Mouse (Mus musculus): Measurements from ENCODE around the gene Kcnma1. TPM values are rescaled to one million over a fixed set of nuclear protein-coding genes. Genes with fewer than 3 reads are reported as not detected.

Gene Kcnma1
- total RNA-seq, 2 experiments from 2014 or later, result 131 to 138 TPM

DNA sequence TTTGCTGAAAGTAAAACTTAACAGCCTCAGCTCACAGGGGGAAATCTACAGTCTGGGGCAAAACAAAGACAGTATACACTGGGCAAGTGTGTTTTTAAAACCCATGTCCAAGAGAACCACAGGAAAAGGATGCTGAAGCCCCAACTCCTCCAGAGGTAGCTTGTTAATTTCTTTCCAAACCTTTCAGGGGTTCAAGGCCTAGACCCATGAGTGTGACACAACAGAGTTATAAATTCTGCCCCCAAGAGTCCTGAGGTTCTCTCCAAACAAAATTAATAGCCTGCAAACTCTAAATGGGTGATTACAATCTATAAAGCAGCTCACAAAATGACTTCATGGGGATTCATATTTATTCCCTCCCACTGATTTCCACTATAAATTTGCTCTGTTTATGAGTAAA lies 310.0 kb downstream of the Kcnma1 start:
- no peak for DNase-seq (ENCODE audit: low spot score in 2 of 2)

DNA sequence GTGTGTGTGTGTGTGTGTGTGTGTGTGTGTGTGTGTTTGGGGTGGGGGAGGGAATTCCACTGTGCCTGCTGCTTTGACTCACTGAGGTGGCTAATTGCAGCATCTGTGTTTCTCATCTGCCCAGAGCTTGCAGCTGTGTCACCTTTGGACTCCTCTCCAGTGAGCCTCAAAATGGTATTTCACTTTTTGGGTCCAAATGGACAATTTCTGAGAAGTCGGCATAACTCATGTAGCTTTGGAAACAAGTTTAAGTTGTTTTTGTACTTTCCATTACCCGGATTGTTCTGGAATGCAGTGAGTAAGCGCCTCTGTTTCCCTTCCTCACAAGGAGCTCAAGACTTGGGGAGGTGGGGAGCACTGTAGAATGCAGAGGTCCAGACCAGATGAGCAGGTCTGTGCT lies 317.9 kb downstream of the Kcnma1 start:
- DNase-seq (ENCODE audit: low spot score in 2 of 2), result no peak

DNA sequence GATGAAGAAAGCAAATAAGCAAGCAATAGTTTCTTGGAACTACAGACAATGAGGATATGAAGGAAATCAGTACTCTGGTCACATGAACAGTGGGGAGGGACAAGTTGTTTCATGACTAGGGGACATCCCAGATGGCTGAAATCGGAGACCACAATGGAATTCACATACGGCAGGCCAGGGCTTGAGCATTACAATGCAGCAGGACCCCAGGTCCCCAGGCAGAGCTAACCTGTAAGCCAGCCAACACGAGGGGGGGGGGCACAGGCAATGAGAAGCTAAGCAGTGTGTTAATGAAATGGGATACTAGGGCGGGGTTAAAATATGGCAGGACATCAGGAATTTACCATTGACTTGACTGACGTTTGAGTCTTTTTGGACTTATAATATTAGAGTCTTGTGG lies 324.6 kb downstream of the Kcnma1 start:
- no peak for DNase-seq (ENCODE audit: low spot score in 2 of 2)

DNA sequence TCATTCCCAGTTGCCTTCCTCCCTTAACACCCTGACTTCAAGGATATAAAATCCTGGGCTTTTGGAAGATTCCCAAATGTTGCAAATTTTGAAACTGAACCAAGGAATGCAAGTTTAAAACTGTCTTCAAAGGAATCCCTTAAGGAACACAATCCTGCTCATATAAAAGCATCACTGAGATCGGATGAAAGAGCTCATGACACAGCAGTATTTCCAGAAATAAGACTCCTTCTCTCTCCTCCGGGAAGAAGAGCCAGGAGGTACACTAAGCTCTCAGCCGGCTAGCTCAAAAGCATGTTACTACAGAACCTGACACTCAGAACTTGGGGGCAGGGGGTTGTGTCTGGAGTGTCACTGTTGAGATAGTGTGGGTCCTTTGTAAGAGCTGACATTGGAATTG lies 325.8 kb downstream of the Kcnma1 start:
- no peak for DNase-seq (ENCODE audit: low spot score in 2 of 2)

DNA sequence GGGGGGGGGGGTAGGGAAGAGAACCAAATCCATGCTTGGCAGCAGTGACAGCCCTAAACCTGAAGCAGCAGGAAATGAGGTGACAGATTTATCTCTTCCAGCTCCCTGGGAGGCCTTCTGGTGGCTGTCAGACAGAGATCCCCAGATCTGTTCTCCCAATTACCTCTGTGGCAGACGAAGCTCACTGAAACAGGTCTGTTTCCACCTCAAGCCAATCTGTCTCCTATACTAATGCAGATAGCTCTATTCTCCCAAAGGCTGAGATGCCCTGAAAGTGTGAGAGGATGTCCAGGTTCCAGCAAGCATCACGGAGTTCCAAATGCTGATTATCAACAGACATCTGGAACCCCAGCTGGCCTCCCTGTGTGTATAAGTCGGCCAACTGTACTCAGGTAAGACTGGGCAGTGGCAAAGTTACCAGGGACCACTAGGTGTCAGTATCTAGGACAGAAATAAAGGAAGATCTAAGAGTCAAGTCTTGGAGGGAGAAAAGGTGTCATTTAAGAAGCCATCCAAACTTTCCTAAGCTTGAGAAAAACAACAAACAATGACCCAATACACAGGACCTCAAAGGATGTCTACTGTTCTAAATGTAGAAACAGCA lies 329.7 kb downstream of the Kcnma1 start:
- DNase-seq (ENCODE audit: low spot score in 2 of 2), result no peak

DNA sequence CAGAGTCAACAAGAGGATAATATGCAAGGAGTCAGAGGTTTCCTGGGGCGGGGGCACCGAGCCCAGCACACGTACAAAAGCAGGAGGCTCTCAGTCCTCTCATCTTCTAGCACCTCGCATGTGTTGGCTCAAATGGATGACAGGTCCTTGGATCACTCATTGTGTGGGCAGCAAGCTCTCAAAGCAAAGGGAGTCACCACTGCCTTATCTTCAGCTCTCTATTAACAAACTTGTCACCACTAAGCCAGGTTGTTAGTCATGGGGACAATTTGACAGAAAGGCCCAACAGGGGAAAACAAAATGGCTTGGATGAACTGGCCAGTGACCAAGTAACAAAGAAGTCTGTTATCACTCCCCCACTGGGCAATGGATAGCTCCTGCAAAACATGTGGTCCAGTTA lies 331.5 kb downstream of the Kcnma1 start:
- DNase-seq (ENCODE audit: low spot score in 2 of 2), result no peak

DNA sequence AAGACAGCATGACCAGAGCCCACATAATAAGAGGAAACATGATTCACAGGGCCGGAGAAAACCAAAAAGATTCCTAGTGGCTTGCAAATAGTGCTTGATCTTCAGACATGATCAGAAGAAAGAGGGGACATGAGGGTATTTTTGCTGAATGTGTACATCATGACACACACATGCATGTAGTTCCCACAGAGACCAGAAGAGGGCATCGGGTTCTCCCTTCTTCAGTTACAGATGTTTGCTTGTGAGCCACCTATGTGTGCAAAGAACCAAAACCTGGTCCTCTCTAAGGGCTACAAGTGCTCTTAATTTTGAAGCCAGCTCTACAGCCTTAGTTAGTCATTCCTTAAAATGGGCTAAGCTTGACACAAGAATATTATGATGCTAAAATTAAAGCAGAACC lies 334.9 kb downstream of the Kcnma1 start:
- DNase-seq (ENCODE audit: low spot score in 2 of 2), result no peak

DNA sequence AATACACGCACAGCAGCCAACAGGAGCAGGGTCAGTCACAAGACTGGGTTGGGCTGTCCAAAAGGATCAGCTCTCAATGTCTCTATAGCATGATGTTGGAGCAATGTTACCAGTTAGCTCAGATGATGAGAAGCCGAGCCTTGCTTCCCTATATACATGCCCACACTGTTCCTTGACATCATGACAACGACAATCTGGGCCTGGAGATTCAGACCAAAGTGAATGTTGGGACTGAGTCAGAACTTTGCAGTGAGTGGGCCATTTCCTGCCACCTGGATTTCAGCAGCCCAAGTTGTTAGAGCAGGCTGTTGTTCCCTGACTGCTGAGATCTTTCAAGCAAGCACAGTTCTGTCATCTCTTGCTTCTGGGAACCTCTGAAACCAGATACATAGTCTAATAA lies 347.9 kb downstream of the Kcnma1 start:
- DNase-seq (ENCODE audit: low spot score in 2 of 2), result peak in 1 of 2 experiments; percentile 55

DNA sequence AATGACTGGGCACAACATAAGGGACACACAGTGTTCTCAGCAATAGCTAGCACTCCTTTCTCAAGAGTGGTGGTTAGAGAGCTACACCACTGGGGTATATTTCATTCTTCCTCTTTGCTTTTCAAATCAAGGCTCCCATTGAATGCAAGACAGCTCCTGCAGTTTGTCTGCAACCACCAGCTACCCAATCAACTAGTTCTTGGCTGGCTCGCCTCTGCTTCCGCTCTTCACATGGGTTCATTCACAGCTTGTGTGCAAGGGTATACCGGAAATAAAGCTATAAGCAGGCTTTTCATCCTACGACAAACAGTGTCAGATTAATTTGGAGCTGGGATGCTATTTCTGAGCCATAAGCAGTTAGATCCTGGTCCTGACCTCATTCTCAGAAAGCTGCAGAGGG lies 362.6 kb downstream of the Kcnma1 start:
- DNase-seq (ENCODE audit: low spot score in 2 of 2), result no peak

DNA sequence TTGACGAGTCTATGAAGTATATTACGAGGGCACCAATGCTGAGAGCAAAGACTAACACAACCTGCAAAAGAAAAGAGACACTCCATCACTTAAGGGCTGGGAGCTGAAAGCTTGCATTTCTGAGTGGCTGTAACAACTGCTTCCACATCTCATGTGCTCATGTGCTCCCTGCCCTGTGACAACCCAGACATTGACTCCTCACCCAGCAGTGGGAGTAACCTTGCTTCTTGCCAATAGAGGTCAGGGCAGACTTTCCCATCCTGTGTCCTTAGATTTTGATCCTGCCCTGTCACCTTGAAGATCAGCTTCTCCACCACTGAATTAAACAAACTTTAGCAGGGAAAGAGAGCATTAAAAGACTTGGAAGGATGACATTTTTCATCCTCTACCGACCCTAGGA lies 364.2 kb downstream of the Kcnma1 start:
- no peak for DNase-seq (ENCODE audit: low spot score in 2 of 2)

DNA sequence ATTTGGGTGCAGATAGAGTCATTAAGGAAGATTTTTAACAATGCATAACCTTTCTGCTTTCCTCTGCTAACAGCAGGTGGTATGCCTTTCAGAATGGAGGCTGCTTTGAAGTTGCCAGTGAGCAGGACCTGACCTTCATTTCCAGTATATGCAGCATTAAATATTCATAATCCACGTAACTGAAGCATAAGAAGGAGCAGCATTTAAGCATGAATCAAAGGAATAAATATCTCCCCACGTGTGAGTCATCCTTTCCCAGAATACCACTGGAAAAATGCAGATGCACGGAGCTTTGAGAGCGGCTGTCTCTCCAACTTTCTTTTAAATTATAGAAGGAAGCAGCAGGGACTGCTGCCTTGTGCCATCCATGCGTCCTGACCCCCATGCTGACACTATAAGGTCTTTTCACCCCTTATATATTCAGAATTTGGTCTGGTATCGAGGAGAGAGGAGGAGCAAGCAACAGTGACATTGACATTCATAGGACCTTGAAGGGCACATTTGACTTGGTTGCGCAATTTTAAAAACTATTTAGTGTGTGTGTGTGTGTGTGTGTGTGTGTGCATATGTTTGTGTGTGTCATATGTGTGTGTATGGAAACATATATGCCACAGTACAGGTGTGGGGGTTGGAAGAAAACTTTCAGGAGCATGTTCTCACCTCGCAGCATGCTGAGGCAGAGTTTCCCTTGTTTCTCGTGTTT lies 368.8 kb downstream of the Kcnma1 start:
- DNase-seq (ENCODE audit: low spot score in 2 of 2), result peak in 1 of 2 experiments; percentile 39

DNA sequence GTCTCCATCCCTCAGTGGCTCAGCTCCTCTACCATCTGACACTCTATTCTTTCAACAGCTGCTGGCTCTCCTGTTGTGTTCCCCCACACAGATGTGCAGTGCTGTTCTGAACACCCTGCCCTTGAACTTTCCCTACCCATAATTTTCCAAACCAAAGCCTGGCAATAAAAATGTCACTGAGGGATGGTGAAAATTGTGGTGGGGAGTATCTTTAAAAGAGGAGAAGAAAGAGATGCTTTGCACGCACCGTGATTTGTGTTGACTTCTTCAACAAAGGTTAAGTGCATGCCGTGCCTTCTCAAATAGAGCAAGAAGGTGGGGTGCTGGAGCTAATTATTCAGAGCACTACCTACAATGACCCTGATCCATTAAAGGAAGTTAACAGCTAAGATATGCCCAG lies 371.1 kb downstream of the Kcnma1 start:
- no peak for DNase-seq (ENCODE audit: low spot score in 2 of 2)

DNA sequence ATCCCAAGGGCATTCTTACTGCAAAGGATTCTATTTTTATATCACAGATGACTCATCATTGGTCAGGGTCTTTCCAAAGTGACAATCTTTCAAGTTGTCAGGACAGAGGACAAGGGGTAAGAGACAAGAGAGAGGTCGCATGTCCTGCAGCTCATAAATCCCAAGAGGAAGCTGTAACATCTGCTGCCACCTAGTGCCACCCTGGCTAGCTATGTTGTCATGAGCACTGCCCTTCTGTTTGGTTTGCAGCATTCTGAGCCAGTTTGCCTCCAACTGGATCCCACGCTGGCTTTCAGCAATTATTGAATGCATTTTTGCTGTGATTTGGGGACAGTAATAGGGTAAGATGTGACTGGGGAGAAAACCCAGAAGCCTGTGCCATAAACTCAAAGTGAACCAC lies 373.6 kb downstream of the Kcnma1 start:
- DNase-seq (ENCODE audit: low spot score in 2 of 2), result peak in 1 of 2 experiments; percentile 52

DNA sequence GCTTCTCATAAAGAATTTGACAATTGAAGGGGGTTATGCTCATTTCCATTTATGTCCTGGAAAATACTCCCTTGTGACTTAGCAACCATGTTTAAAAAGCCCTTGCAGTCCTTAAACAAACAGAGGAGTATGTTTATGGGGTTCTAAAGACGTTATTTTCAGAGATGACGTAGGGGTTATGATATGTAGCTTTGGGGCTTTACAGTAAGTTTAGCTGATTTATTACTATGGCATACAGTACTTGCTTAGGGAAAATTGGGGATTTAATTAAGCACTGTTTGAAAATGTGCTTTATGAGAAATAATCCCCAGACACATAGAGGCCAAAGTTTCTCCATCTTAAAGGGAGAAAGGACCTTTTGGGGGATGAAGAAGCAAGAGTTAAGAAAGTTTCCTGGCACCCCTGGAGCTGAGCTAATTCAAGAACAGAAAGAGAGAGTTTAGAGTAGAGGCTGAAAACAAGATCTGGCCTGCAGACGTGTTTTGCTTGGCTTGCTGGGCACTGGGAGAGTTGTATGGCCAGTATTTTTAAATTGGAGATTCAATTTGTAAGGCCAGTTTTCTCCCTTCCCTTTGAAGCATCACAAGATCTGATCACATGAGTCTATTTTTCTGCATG lies 376.1 kb downstream of the Kcnma1 start:
- no peak for DNase-seq (ENCODE audit: low spot score in 2 of 2)

DNA sequence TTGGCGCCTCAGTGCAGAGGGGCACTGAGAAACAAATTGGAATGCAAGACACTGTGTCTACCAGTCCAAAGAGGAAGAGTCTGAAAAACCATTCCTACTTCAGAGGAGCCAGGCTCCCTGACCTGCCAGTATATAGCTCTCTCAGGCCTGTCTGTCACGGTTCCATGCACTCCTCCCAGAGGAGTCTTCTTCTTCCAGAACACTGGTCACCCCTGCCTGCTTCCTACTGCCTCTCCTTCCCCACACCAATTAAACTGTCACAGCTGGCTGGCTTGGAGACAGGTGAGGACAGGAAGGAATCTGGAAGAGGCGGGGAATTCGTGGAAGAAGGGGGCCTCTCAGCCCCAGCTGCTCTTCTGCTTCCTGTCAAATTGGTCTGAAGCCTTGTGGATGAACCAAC lies 378.4 kb downstream of the Kcnma1 start:
- no peak for DNase-seq (ENCODE audit: low spot score in 2 of 2)

DNA sequence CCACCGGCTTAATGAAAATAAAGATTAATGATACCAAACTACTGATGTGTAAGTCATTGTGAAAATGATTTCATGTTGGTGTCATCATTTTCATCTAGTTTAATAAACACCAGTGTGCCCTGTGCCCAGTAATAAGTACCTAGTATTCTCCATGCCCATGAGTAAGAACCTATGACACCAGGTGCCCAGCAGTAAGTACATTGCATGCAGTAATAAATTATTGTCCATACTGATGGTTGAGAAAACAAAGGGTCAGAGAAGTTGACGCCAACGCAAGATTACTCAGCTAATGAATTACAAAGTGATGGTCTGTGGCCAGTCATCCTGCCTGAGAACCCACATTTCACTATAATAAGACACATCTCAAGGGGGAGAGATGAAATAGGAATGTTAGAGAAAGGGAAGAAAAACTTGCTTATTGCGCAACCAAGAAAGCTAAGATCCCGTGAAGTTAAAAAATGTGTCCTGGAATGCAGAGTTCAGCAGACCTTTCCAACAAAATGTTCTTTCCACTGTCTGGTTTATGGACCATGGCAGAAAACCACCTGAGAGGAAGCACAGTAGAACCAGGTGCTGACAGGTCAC lies 381.2 kb downstream of the Kcnma1 start:
- DNase-seq (ENCODE audit: low spot score in 2 of 2), result no peak

DNA sequence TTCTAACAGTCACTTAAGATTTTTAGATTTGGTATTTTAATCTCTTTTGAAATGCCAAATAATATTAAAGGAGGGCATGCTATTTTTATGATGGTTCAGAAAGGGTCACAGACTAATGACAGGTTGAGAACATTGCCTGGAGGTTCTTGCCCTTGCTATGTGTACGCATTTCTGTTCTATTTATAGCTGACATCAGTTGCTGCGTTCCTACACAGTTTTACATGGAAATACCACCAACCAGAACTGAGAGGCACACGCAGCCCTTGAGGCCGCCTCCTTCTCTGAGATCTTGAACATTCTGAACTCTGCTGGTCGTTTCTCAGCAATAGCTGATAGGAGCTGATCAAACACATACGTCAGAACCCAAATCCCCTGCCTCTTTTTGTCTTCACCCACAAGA lies 387.4 kb downstream of the Kcnma1 start:
- no peak for DNase-seq (ENCODE audit: low spot score in 2 of 2)

DNA sequence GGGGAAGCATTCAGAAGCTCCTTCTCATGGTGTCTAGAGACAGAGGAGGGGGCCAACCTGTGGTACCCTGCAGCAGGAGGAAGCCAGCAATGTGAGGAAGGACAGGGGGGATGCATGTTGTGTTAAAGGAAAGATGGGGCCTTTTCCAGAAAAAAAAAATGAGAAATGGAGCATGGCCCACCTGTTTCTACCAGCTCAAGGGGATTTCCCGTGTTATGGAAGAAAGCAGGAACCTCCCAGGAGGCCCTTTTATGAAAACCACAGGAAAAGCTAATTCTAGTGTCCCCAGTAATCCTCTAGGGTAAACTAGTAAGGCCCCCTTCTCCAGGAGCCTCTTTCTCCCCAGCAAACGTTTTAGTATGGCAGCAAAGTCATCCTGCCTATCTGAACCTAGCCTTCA lies 388.2 kb downstream of the Kcnma1 start:
- no peak for DNase-seq (ENCODE audit: low spot score in 2 of 2)

DNA sequence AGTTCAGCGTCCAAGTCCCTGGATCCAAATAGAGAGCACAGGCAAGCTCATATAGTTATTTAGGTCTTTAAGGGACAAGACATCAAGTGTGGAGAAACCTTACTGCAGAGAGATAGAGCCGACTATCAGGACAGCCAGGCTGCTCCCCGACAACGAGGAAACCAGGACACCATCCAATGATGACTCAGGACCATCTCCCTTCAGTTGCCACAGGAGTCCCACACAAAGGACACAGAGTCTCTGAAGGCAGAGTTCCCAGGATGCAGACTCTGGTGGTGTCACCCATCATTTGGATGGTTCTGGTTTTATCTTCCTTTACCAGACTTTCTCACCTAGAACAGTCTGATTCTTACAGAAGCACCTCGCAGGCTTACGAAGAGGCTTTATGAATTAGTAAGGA lies 388.9 kb downstream of the Kcnma1 start:
- DNase-seq (ENCODE audit: low spot score in 2 of 2), result peak; percentile 29 to 53

DNA sequence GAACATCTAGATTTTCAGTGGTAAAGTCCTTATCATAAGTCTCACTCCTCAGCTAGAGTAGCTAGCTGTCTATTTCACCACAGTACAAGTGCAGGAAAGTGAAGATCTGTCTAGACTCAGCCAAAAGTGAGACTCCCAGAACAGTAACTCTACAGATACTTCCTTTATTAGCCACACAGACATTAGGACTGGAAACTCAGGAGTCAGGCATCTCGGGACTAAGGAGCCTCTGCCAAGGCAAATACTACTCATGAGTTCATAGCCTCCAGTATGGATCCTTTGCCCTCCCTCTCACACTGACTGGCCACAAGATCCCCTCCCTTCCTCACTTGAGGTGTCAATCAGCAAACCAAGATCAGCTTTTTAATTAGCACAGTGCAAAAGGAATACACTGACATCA lies 389.8 kb downstream of the Kcnma1 start:
- no peak for DNase-seq (ENCODE audit: low spot score in 2 of 2)

DNA sequence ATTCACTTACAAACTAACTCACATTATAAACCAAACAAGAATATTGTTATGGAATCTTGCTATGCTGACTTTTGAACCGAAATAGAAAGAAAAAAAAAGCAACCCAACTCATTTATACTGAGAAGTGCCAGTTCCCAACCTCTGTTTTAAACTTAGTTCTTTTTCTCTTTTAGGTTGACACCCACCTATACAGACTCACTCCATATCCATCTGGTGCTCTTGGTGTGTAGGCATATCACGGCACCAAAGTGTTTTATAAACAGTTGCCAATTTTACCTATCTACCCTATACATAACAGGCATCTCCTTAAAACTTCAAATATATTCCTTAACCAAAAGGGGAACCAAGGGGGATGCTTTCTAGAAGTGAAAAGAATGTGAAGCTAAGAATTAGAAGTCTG lies 393.6 kb downstream of the Kcnma1 start:
- no peak for DNase-seq (ENCODE audit: low spot score in 2 of 2)

DNA sequence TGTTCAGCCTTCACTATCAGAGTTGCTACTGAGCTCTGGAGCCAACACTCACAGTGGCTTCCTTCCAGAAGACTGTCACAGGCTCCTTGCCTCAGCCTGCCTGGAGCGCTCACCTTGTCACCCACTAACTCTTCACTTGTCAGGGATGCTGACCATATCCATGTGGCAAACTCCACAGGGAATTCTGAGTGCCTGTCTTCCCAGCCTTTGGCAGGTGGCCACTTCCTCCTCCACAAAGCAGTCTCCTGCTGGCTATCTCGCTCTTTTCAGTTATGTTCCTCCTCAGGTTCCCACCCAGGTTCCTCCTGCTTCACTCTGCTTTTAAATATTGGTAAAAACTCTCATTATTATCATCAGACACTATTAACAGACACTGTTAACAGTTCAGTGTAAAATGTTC lies 395.3 kb downstream of the Kcnma1 start:
- no peak for DNase-seq (ENCODE audit: low spot score in 2 of 2)

DNA sequence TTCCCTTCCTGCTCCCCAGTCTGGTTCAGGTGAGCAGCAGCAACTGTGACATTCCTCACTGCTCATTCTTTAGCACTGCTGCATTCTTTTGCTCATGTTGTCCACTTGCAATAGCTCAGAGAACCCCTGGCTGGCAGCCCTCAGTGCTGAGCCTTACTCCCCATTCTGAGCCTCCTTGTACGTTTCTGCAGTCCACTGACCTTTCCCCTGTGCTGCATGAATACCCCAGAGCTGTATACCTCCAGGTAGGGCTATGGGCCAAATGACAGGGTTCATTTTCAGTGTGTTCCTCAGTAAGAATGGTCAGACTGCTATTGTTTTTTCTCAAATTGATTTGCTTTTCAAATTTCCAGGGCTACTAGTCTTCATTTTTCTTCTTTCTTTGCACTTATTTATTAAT lies 396.2 kb downstream of the Kcnma1 start:
- no peak for DNase-seq (ENCODE audit: low spot score in 2 of 2)
